Mouse (Mus musculus) neural tube, embryonic 13.5 days (tissue): ENCODE data around the gene Specc1l. TPM values are rescaled to one million over a fixed set of nuclear protein-coding genes. Genes with fewer than 3 reads are reported as not detected.
"Not testable (repeated sequence)": the region's sequence is repeated elsewhere in the genome, so short reads cannot be mapped to it uniquely, and the experiment has no call there.

Experiments used
- ATAC-seq: fragments of 200-750 bp; cut with Nextera tagmentation; 2 replicates; pipeline ENCODE4 v1.8.0; 2017; ENCODE audit warnings: low read depth, mild to moderate bottlenecking, moderate TSS enrichment, moderate library complexity
- H3K27ac ChIP-seq: fragments of 300-500 bp; sonication (generic); replicated peaks from 2 replicates; pipeline ENCODE4 v1.5.1; 2015; ENCODE audit warnings: moderate library complexity, mild to moderate bottlenecking, inconsistent platforms
- H3K27me3 ChIP-seq: fragments of 300-500 bp; sonication (generic); 2 replicates; pipeline ENCODE4 v1.6.1; 2015; ENCODE audit warnings: mild to moderate bottlenecking, inconsistent platforms
- H3K36me3 ChIP-seq: fragments of 300-500 bp; sonication (generic); 2 replicates; pipeline ENCODE4 v1.6.1; 2015; ENCODE audit warnings: mild to moderate bottlenecking, inconsistent platforms
- H3K4me1 ChIP-seq: fragments of 300-500 bp; sonication (generic); replicated peaks from 2 replicates; pipeline ENCODE4 v1.6.1; 2015; ENCODE audit warnings: inconsistent platforms
- H3K4me2 ChIP-seq: fragments of 300-500 bp; sonication (generic); 2 replicates; pipeline ENCODE4 v1.6.1; 2015; ENCODE audit warnings: inconsistent platforms, mild to moderate bottlenecking, moderate library complexity
- H3K4me3 ChIP-seq: fragments of 300-500 bp; sonication (generic); 2 replicates; pipeline ENCODE4 v1.5.1; 2015; ENCODE audit warnings: mild to moderate bottlenecking, inconsistent platforms
- H3K9ac ChIP-seq: fragments of 300-500 bp; sonication (generic); 2 replicates; pipeline ENCODE4 v1.6.1; 2015; ENCODE audit warnings: moderate library complexity, mild to moderate bottlenecking, inconsistent platforms
- H3K9me3 ChIP-seq: fragments of 300-500 bp; sonication (generic); 2 replicates; pipeline ENCODE4 v1.6.1; 2016; ENCODE audit warnings: inconsistent platforms
- WGBS: fragments of 180-500 bp; shearing (Covaris S2); methylation state at CpG from one replicate; pipeline ENCODE4 v1.1.7; 2015; 5-methylcytosine and 5-hydroxymethylcytosine counted together
- polyA plus RNA-seq: library from polyadenylated mRNA; unstranded; fragments of >200 nt; fragmentation: Nextera tagmentation; extraction: Ambion mirVana; gene quantifications from 2 replicates; pipeline ENCODE4 v1.2.1, GENCODE M21; 2015

Gene Specc1l
- polyA plus RNA-seq, 1 experiment from 2014 or later, result 28.3 TPM

DNA sequence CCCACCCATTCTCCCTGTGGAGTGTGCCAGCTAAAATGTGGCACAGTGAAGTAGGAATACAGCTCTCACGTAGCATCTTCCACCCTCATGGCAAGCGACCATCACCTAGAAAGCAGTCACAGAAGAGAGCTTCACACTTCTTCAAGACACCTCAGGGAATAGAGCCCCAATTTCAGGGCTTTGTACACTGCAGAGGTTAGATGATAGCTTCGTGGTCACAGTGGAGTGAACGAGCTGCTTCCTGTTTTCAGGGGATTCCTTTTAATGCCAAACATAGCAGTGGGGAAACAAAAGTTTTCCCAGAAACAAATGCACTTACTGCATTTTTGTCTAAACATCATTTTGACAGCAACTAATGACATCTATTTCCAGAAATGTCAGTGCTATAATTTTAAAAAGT is 77.5 kb downstream of the Specc1l start:
- no peaks in the 10 kb centered on the region for H3K27me3 ChIP-seq
- H3K27ac ChIP-seq, result no peak overlapping the region
- H3K9me3 ChIP-seq, result no peaks in the 10 kb centered on the region
- no peak overlapping the region for H3K4me2 ChIP-seq
- 70% methylated on average over 4 of the region's 4 CpGs for WGBS
- no peaks in the 10 kb centered on the region for H3K4me1 ChIP-seq
- H3K9ac ChIP-seq, result no peak overlapping the region
- no peak for ATAC-seq
- H3K36me3 ChIP-seq, result peaks cover 10% of the 10 kb centered on the region
- H3K4me3 ChIP-seq, result no peak overlapping the region

DNA sequence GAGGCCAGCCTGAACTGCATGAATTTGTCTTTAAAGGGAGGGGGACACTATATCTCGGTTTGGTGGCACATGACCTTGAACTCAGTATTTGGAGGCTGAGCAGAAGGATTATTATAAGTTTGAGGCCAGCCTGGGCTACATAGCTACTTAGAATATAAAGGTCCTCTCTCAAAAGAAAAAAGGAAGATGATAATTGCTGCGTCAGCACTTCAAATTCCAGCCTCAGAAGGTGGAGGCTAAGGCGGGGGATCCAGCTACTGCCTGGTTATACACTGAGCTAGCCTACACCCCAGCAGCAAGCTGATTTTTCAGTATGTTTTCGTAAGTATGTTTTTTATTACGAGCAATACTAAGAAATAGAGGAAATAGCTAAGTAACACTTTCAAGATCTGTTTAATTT is 78.8 kb downstream of the Specc1l start:
- Histone ChIP-seq H3K4me1 (no peaks in the 10 kb centered on the region), H3K27ac (no peak overlapping the region), H3K9me3 (no peaks in the 10 kb centered on the region), H3K36me3 (peaks cover 18% of the 10 kb centered on the region; the same call in 1 of the 2 replicates), H3K4me2 (no peak overlapping the region), H3K4me3 (no peak overlapping the region), H3K9ac (no peak overlapping the region), H3K27me3 (no peaks in the 10 kb centered on the region)
- 89% methylated on average over 5 of the region's 5 CpGs for WGBS
- no peak for ATAC-seq

DNA sequence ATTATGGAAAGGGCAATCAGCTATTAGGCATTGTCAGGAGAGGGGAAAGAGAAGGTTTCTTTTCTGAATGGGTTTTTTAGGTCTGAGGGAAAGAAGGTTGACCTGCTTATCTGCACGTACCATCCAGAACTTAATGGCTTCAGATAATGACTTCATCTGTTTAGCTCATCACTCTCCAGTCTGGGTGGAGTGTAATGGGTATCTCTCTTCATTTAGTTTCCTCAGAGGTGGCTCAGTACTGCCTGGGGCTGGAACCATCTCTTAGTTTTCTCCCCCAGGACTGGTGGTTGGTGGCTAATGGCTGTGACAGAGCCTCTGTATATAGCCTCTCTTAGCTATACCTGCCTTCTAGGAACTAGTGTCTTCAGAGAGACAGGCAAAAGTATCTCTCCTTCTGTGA is 79.5 kb downstream of the Specc1l start:
- no peak overlapping the region for H3K4me3 ChIP-seq
- no peak overlapping the region for H3K9ac ChIP-seq
- no peak for ATAC-seq
- WGBS, result 55% methylated on average over 1 of the region's 1 CpGs
- H3K27ac ChIP-seq, result no peak overlapping the region
- H3K4me2 ChIP-seq, result no peak overlapping the region
- peaks cover 23% of the 10 kb centered on the region; the same call in 1 of the 2 replicates for H3K36me3 ChIP-seq
- no peaks in the 10 kb centered on the region for H3K9me3 ChIP-seq
- no peaks in the 10 kb centered on the region for H3K27me3 ChIP-seq
- no peaks in the 10 kb centered on the region for H3K4me1 ChIP-seq

DNA sequence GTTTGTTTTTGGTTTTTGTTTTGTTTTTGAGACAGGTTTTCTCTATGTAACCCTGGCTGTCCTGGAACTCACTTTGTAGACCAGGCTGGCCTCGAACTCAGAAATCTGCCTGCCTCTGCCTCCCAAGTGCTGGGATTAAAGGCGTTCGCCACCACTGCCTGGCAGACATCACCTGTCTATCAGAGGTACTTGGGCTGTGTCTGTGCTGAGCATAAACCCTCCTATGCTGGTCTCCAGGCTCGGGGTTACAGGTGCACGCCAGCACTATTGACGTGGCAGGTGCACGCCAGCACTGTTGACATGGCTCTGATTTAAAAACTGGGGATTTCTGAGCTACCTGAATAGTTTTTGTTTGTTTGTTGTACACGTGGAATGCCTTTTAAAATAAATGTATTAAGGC is 80.3 kb downstream of the Specc1l start:
- not testable (repeated sequence) for H3K27ac ChIP-seq, H3K4me1 ChIP-seq, H3K9ac ChIP-seq, ATAC-seq, H3K27me3 ChIP-seq, H3K4me3 ChIP-seq, H3K9me3 ChIP-seq, H3K4me2 ChIP-seq
- WGBS, result 93% methylated on average over 8 of the region's 8 CpGs
- peaks cover 30% of the 10 kb centered on the region; the same call in 1 of the 2 replicates for H3K36me3 ChIP-seq

DNA sequence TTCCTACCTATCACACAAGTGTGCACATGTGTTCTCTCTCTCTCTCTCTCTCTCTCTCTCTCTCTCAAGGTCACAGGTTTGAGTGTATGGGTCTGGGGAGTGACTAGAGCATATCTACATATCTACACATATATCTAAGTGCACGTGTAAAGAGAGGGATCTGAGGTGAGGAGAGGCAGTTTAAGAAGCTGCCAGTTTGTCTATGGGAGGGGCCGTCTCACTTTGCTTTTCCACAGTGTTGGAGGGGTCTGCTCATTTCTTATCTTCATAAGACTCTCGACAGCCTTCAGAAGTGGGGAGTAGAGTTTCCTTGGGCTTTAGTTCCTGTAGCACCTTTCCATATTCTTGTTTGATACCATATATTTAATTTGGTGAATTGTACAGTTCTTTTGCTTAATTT is 81.4 kb downstream of the Specc1l start:
- 88% methylated on average over 3 of the region's 3 CpGs for WGBS
- Histone ChIP-seq H3K4me1 (no peaks in the 10 kb centered on the region), H3K4me2 (no peak overlapping the region), H3K36me3 (peaks cover 37% of the 10 kb centered on the region), H3K9me3 (no peaks in the 10 kb centered on the region), H3K4me3 (no peak overlapping the region), H3K27me3 (no peaks in the 10 kb centered on the region), H3K27ac (no peak overlapping the region), H3K9ac (no peak overlapping the region)
- no peak for ATAC-seq

DNA sequence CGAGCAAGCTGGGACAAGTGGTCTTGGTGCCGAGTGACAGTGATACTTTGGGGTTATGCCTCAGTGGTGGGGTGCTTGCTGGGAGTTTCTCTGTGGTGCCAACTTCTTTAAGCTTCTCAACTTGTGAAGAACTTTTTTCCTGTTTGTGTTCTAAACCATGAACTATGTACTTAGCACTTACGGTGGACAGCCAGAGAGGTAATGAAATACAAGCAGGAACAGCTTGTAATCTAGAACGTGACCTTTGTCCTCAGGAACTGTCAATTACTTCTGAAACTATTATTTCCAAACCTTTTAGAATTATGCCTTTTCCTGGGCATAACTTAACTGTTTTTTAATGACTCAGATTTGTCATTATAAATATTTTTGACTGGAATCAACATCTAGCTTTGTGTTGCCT is 82.5 kb downstream of the Specc1l start:
- Histone ChIP-seq H3K4me3 (no peak overlapping the region), H3K4me1 (peaks cover 5% of the 10 kb centered on the region; the same call in 1 of the 2 replicates), H3K36me3 (peaks cover 41% of the 10 kb centered on the region), H3K27me3 (no peaks in the 10 kb centered on the region), H3K9ac (no peak overlapping the region), H3K4me2 (no peak overlapping the region), H3K27ac (no peak overlapping the region), H3K9me3 (no peaks in the 10 kb centered on the region)
- WGBS, result 74% methylated on average over 4 of the region's 4 CpGs
- ATAC-seq, result no peak

DNA sequence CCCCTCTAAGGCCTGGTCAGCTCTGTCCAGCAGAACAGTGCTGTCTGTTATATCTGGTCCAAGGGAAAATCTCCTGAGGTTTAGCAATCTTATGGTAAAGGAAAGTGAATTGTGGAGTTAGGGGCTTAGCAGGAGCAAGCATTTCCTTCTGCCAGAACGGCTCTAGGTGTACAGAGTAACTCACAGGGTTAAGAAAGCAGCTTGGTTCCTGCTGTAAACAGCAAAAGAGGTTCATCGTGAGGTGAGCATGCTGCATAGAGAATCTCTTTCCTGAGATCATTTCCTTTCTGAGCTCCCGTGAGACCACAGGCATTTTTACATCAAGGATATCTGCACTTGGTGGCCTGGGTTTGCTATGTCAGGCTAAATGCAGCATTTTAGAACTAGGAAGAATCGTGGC is 83.1 kb downstream of the Specc1l start:
- 79% methylated on average over 4 of the region's 4 CpGs for WGBS
- H3K36me3 ChIP-seq, result peaks cover 42% of the 10 kb centered on the region
- ATAC-seq, result no peak

DNA sequence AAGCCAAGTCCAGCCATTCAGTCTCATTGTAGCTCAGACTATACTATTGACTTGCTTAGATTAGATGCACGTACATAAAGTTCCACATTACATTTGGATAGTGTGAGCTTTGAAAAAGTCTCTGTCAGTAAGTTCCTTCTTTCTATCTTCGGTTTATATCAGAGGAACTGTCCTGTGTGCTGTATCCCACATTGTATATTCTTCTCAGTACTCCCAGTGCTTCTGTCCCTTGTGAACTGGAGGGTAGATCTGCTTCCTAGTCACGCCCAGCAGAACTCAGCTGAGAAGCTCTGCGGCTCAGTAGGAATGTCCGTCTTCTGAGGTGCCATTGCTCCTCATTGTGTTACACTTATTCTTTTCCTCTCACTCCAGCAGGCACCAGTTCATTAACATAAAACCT is 86.7 kb downstream of the Specc1l start:
- 90% methylated on average over 5 of the region's 5 CpGs for WGBS
- H3K27me3 ChIP-seq, result no peaks in the 10 kb centered on the region
- H3K4me1 ChIP-seq, result peaks cover 14% of the 10 kb centered on the region
- no peak overlapping the region for H3K4me2 ChIP-seq
- H3K27ac ChIP-seq, result no peak overlapping the region
- H3K36me3 ChIP-seq, result peaks cover 69% of the 10 kb centered on the region
- H3K9me3 ChIP-seq, result no peaks in the 10 kb centered on the region
- H3K9ac ChIP-seq, result no peak overlapping the region
- ATAC-seq, result no peak
- H3K4me3 ChIP-seq, result no peak overlapping the region

More for the DNA sequence above, 83.1 kb downstream of the Specc1l start:
- no peaks in the 10 kb centered on the region for H3K27me3 ChIP-seq
- no peaks in the 10 kb centered on the region for H3K9me3 ChIP-seq
- no peak overlapping the region for H3K4me3 ChIP-seq
- no peak overlapping the region for H3K9ac ChIP-seq
- H3K4me2 ChIP-seq, result no peak overlapping the region
- H3K4me1 ChIP-seq, result peaks cover 10% of the 10 kb centered on the region; the same call in 1 of the 2 replicates
- H3K27ac ChIP-seq, result no peak overlapping the region

DNA sequence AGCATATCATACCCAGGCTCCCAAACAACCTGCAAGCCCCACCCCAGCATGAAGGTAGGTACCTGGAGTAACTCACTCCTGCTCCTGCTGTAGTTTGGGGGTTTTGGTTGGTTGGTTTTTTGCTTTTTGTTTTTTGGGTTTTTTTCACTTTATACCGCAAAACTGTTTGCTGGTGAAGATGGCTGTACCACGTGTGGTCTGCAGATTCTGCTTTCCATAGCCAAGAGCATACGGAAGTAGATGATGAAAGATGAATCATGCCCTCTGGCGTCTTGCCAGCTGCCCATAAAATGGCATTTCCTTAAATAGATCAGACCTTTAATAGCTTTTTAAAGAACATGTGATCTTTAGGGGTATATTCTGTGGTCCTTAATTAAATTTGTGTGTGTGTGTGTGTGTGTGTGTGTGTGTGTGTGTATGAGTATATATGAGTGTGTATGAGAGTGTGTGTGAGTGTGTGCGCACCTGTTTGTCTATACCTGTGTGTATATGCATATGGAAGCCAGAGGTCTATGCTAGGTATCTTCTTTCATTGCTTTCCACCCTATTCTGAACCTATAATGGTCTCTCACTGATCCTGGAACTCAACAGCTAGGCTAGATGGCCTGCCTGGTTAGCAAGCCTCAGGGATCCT is 88.0 kb downstream of the Specc1l start:
- no peaks in the 10 kb centered on the region for H3K27me3 ChIP-seq
- no peak overlapping the region for H3K27ac ChIP-seq
- no peak overlapping the region for H3K4me2 ChIP-seq
- no peak overlapping the region for H3K9ac ChIP-seq
- 65% methylated on average over 5 of the region's 5 CpGs for WGBS
- H3K9me3 ChIP-seq, result no peaks in the 10 kb centered on the region
- no peak overlapping the region for H3K4me3 ChIP-seq
- H3K4me1 ChIP-seq, result peaks cover 27% of the 10 kb centered on the region
- no peak for ATAC-seq
- peaks cover 67% of the 10 kb centered on the region for H3K36me3 ChIP-seq

DNA sequence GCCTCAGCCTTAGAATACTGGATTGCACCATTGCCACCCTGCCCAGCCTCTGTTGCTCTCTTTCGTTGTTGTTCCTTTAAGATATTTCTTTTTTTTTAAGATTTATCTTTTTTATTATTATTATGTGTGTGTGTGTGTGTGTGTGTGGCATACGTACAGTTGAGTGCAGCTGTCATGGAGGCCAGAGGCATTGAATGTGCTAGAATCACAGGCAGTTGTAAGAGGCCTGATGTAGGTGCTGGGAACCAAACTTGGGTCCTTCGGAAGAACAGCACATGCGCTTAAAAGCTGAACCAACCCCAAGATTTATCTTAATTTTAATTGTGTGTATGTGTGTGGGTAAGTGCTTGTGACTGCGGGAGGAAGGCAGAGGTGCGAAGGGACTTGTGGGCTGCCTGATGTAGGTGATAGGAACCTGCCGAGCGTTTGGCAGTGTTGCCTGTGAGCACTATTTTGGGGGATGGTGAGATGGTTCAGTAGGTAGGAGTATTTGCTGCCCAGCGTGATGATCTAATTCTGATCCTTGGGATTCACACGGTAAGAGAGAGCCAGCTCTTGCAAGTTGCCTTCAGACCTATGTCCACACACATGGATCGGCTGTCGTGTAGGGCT is 89.4 kb downstream of the Specc1l start:
- H3K4me2 ChIP-seq, result no peak overlapping the region
- ATAC-seq, result no peak

DNA sequence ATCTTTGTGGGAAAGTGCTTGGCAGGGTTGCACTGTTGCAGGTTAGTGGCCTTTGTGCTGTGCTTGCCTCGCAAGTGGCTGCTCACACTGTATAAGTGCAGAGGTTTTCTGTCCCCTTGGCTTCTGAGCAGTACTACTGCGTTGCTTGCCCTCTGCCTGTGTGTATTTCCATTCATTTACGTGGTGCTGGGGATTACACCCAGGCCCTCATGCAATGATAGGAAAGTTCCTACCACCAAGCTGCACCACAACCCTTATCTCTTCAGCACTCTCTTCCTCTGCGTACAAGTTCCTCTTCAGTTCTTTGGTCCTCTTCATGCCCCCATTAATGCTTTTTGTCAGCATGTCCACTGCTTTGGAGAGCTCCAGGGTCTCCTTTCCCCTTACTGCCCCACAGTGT is 90.1 kb downstream of the Specc1l start:
- Histone ChIP-seq H3K4me1 (peaks cover 33% of the 10 kb centered on the region), H3K9ac (no peak overlapping the region), H3K27me3 (no peaks in the 10 kb centered on the region), H3K9me3 (no peaks in the 10 kb centered on the region), H3K27ac (no peak overlapping the region), H3K4me2 (no peak overlapping the region), H3K4me3 (no peak overlapping the region), H3K36me3 (peaks cover 61% of the 10 kb centered on the region)
- 96% methylated on average over 4 of the region's 4 CpGs for WGBS
- ATAC-seq, result no peak

More for the DNA sequence above, 89.4 kb downstream of the Specc1l start:
- Histone ChIP-seq H3K36me3 (peaks cover 63% of the 10 kb centered on the region), H3K9ac (no peak overlapping the region), H3K27me3 (no peaks in the 10 kb centered on the region), H3K4me1 (peaks cover 33% of the 10 kb centered on the region), H3K27ac (no peak overlapping the region), H3K9me3 (no peaks in the 10 kb centered on the region), H3K4me3 (no peak overlapping the region)
- 94% methylated on average over 12 of the region's 12 CpGs for WGBS

DNA sequence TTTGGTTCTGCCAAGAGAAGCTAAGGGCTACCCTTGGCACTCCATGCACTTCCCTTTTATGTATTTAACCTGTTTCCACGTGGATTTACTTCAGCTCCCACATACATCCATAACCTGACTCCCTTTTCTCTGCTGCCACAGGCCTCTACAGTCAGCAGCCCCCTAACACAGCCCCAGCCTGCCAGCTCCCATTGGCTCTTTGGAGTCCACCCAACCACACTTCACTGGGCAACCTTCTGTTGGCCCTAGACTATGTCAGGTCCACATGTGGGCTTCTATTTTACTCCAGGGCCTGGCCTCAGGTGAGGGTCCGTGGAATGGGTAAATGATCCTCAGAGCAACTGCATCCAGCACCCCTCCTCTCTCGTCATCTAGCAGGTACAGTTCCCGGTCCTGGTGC is 90.7 kb downstream of the Specc1l start:
- Histone ChIP-seq H3K9me3 (no peaks in the 10 kb centered on the region), H3K36me3 (peaks cover 66% of the 10 kb centered on the region), H3K4me2 (no peak overlapping the region), H3K4me3 (no peak overlapping the region), H3K27me3 (no peaks in the 10 kb centered on the region), H3K4me1 (peaks cover 33% of the 10 kb centered on the region), H3K27ac (no peak overlapping the region), H3K9ac (no peak overlapping the region)
- WGBS, result 92% methylated on average over 4 of the region's 4 CpGs
- ATAC-seq, result no peak
